Mouse (Mus musculus) spleen, postnatal 10 days (tissue): Measurements from ENCODE around the gene Dnah8.
"Not testable (repeated sequence)": the region's sequence is repeated elsewhere in the genome, so short reads cannot be mapped to it uniquely, and the experiment has no call there.

Experiments used
- DNase-seq, 2 experiments: peaks; one replicate each; pipeline ENCODE4 v3.0.0; 2021 to 2022; ENCODE audit warnings: low spot score in 2 of 2

Dnah8 gene

DNA sequence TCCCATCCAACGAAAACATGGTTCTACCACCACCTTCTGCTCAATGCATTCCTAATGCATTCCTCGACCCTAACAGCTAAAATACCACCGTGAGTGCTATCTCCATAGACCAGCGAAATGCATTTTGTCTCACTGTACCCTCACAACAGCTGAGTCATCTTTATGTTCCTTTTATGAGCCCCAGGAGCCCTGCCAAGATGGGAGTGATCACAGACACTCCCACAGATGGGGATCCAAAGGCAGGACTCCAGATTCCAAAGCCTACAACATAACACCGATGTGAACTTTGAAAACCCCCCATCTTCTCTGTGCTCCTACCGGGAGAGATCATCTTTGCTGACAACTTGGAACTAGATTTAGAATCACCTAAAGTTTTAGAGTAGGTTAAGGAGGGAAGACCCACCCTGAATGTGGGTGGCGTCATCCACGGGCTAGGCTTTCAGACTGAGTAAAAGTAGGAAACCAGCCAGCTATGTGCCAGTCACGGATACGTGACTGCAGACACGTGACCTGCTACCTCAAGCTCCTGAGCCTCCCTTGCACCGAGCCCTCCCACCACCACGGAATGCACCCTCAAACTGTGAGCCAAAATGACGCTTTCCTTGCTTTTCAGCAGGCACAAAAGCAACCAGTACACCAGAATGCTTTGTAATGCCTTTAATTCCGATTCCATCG lies 14.7 kb upstream of the Dnah8 start:
- DNase-seq = peak; percentile 47 to 55

DNA sequence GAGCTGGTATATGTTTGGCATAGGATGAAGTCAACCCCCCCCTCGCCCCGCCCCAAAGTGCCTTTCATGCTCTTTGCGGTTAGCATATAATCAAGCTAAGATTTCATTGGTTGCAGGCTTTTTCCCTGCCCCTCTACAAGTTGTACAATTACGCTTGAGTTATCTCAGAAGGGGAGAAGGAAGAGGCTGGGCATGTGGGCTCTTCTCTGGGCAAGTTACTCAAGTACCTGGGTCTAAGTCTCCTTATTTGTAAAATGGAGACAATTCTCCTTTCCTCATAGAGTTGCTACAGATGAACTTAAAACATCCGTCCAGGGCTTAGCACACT lies 14.2 kb upstream of the Dnah8 start:
- DNase-seq = no peak

DNA sequence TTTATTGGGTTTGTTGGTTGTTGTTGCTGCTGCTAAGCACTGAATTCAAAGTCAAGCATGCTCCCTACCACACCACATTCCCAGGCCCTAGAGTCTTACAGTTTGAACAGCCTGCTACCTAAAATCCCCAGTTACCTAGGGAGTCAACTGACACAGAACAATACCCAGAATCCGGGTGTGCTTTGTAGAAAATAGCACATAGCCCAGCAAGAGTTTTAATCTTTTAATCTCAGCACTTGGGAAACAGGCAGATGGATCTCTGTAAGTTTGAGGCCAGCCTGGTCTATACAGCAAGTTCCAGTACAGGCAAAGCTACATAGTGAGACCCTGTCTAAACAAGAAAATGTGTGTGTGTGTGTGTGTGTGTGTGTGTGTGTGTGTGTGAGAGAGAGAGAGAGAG lies 13.4 kb upstream of the Dnah8 start:
- DNase-seq = no peak

DNA sequence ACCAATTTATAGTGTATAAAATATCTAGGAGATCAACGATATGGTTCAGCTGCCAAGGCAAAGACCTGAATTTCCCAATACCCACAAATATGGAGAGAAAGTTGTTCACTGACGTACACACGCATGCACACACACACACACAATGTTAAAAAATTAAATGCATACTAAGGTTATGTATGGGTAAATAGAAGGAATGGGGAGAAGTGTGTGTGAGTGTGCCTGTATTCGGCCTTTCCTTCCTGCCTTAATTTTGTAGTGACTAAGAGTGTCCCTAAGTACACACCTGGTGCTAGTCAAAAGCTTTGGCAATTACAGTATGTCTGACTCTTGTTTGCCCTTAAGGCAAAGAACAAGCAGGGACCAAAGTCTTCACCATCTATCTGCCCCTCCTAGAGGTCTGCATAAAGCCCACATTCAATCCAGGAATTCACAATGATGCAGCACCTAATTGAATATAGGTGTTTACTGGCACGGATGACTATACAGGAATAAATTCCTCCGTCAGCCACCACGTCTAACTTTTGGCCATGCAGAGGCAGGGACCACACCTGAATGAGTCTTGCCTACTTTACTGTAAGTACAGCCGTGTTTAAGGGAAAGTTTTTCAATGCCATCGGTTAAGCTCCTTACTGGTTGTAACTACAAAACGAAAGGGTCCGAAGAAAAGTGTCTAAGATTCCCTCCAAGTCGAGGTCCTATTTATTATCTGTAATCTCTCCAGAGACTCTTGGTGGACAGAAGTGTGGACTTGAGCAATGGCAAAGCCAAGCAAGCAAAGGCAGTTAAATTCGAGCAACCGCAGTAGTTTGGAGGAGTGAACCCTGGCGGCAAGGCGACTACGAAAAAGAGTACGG lies 12.7 kb upstream of the Dnah8 start:
- DNase-seq = peak in 1 of 2 experiments; percentile 43

DNA sequence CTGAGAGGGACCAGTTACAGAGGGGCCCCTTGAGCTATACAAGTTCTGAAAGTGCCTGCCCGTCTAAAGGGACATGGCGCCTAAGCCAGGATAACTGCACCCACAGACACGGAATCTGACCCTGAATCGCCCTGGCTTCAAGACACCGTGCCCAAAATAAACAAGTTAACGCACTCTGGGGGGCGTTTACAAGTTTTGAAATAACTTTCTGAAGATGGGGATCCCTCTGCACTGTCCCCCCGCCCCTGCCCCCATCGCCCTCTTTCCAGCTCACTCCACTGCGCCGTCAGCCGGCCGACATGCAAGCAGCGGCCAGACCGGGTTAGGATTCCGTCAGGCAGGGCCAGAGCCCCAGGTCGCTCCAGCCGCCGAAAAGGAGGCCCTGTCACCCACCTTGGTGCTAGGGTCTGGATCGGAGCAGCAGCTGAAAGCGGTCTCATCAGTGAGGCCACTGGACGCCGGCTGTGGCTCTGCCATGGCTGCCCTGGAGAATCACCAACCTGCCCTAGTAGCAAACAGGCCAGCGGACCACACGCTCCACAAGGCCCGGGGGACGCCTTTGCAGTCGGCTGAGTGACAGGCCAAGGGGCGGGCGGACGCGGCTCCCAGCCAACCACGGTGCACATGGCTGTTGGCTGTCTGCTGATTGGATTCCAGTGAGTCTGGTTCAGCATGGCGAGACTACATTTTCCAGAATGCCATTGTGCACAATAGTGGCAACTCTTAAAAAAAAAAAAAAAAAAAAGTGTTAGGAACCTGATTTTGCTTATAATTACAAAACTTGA lies 11.9 kb upstream of the Dnah8 start:
- DNase-seq = peak; percentile 99 to 100

DNA sequence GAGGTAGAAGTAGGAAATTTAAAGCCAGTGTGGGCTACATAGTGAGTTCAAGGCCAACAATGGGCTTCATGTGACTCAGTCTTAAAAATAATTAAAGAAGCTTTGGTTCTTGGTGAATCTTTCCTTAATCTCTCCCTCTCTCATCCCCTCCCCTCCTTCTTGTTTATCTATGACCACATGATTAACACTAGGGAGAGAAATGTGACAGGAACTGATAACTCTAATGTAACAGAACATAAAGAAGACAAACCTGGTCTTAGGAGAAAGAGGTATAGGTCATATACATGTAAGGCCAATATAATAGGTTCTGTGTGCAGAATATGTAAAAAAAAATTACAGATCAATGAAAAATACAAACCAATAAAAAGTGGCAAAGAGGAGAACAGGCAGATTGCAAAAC lies 10.8 kb upstream of the Dnah8 start:
- DNase-seq = no peak

DNA sequence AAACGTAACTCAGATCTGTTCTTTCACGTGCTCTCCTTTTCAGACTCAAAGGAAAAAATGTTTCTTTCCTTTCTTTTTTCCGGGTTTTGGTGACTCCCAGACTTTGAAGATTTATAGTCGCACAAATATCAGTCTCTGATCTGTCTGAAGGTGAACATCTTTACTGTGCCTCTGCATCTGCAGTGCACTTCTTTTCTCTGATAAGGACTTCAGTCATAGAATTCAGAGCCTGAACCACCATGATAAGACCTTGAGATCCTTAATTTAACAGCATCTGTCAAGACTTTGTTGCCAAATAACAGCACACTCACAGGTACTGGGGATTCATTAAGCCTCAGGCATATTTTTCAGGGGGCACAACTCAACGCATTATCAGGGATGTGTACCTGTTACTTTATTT lies 8.0 kb upstream of the Dnah8 start:
- no peak for DNase-seq

DNA sequence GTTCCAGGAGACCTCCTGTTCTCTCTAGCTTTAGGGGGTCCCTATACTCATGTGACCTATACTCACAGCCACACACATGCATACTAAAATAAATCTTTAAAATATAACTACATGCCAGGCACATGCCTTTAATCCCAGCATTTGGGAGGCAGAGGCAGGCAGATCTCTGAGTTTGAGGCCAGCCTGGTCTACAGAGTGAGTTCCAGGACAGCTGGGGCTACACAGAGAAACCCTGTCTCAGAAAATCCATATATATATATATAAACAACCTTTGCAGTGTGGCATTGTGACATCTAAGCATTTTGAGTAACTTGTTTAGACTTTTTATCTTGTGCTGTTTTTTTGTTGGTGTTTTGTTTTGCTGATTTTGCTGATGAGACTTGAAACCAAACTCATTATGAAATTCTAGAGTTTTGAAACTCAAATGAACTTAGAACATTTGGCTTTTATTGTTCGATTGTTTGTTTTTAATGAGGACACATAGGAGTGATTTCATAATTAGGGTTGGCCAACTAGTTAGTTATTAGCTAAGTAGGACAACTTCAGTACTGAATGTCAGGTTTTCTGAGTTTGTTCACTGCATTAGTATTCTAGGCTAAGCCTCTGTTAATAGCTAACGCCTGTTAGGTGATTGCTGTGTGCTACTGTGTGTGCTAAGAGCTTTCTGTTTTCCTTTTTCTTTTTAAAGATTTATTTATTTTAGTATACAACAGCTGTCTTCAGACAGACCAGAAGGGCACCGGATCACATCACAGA lies 5.8 kb upstream of the Dnah8 start:
- no peak for DNase-seq

DNA sequence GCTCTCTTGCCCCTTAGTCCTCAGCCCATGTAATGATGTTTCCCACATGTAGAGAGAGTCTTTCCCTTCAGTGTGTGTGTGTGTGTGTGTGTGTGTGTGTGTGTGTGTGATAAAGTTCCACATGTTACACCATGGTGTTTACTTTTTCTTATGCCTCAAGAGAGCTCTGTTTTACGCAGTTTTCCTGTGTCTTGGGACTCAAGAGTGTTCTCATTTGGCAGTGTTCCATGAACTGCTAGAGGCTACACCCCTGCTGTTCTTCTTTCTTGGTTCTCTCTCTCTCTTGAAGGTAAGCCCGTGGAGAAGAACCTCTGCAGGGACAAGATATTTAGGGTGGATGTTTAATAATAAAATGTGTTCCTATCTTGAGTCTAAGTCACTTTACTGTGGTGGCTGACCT lies 5.0 kb upstream of the Dnah8 start:
- no peak for DNase-seq

DNA sequence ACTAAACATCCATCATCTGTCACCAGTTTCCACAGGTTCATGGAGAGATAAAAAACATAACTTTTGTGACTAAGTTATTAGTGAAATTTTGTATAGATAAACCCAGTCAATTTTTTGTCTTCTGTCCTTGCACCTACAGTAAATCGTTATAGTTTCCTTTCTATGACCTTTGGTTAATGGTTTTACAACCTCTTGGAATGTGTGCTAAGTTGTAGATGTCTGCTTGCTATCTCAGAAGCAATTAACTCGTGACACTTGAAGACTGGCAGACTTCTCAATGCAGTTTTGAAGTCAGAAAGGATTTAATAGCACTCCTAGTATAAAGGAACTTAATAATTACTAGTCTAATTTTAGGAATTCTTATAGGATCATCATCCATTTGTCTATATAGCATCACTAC lies 3.6 kb upstream of the Dnah8 start:
- DNase-seq = no peak

DNA sequence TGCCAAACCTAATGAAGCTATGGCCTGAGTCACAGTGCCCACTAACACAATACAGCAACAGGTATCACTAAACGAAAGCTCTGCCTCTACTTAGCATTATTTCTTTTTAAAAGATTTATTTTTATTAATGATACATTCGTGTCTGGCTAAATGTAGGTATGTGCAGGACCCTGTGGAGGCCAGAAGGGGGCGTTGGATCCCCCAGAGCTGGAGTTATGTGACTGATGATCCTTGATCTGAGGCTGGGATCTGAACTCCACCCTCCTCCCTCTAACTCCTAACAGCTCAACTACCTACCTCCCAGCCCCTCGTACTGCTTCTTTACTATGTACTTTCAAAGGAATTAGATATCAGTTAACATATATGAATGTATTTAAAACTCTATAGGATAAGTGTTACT lies 2.7 kb upstream of the Dnah8 start:
- DNase-seq = no peak

DNA sequence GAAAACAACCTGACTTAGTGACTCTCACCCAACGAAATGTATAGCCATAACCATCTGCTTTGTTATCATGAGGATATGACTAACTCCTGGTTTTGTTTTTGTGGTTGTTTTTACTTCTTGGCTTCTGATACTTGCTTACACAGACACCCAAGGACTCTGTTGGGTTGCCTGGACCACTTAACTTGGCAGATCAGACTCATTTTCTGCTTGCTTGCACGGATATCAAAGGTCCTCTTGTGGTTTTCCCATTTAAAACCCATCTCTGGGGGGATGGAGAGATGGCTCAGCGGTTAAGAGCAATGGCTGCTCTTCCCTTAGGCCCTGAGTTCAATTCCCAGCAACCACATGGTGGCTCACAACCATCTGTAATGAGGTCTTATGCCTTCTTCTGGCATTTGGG lies 954 bp upstream of the Dnah8 start:
- DNase-seq = no peak

DNA sequence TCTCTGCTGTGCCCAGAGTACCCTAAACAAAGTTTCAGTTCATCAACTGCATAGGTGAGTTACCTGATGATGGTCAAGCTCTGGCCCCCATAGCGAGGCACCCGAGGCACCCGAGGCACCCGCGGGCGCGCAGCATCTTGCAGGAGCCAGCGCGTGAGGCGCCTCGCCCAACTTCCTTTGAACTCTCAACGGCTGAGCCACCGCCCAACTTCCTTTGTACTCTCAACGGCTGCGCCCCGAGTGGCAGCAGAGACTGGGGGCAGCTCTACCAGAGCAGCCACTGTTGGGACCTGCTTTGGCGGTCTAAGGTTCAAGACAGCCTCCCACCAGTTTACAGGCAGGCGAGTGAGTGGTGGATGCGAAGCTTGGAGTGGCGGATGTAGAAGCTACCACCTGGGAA lies 2.6 kb downstream of the Dnah8 start, which contains the start of gene Glo1:
Gene Glo1, minus strand, starts transcription at position 153 of the 400 bp plus-strand sequence.
- DNase-seq = not testable (repeated sequence)

DNA sequence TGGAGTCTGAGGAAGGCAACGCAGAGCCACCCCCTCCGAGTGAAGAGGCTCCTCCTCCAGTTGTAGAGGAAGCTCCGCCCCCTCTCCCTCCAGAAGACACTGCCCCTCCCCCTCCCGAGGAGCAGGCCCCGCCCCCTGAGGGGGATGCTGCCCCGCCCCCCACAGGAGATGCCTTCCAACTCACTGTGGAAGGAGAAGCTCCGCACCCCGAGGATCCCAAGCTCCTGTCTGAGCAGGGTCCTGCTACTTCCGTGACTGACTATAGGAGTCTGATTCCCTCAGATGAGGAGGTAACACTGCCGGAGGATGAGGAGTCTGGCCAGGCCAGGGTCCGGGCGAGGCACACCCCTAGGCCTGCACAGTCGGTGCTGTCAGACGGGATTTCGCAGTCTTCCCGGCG lies 11.2 kb downstream of the Dnah8 start:
- peak in 1 of 2 experiments; percentile 34 for DNase-seq

DNA sequence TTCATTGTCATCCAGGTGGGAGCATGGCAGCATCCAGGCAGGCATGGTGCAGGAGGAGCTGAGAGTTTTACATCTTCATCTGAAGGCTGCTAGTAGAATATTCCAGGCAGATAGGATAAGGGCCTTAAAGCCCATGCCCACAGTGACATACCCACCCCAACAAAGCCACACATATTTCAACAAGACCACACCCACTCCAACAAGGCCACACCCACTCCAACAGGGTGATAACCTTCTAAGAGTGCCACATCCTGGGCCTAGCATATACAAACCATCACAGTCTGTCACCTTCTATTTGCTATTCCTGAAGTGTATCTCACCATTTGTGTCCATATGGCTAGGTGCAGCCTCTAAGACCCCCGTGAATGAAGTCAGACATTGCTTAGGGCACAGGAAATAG lies 13.6 kb downstream of the Dnah8 start:
- DNase-seq = no peak

DNA sequence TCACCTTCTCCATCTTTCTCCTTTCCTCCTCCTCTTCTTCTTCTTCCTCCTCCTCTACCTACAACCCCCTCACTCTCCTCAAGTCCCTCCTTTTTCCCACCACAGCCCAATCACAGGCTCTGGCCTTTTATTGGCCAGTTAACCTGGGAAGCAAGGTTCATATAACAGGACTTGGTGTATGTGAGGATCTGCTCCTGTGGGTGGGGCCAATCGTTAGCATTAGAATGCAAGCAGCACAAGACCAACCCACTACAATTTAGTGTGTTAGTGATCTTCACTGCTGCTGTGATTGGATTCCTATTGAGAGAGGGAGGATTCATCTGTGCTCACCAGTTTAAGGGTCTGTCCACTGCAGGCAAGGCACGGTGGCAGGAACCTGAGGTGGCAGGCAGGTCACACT lies 14.8 kb downstream of the Dnah8 start:
- DNase-seq = no peak

DNA sequence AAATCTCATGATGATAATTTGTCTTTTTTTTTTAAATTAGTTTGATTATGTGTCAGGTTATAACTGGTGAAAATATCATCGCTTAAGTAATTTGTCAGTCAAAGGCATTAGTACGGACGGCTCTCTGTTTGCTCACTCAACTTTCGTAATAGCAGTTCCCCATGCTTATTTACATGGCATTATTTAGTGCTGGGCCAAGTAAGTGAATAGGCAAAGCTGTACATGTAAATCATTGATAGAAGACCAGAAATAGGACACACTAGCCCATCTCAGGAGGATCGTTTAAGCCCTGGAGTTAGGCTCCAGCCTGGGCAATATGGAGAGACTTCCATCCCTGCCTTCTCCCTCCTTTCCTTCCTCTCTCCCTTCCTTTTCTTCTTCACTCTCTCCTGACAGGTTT lies 16.7 kb downstream of the Dnah8 start:
- no peak for DNase-seq

DNA sequence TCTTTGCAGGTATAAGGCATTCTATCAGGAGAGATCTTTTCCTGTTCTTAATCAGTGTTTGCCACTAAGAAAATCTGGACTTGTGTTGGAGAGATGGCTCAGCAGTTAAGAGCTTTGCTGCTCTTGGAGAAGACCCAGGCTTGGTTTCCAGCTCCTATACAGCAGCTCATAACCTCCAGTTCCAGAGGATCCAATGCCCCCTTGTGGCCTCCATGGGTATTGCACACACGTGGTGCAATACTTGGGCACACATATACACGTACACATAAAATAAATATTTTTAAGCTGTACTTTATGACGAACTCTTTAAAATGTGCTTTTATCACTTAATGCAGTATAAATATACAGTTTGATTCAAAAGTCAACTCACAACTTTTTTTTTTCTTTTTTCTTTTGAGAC lies 24.6 kb downstream of the Dnah8 start:
- DNase-seq = peak in 1 of 2 experiments; percentile 38

DNA sequence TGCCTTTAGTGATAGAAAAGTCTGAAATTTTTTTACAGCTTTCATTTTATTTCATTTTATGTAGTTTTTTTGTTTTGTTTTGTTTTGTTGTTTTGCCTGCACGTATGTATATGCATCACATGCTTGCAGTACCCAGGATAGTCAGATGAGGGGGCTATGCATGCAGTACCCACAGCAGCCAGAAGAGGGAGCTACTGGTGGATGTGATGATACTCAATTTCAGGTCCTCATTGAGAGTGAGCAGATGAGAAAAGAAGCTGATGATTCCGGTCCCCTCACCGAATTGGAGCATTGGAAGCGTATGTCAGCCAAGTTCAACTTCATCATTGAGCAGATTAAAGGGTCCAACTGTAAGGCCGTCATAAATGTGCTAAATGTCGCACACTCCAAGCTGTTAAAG lies 28.9 kb downstream of the Dnah8 start:
- DNase-seq = peak; percentile 17 to 41

DNA sequence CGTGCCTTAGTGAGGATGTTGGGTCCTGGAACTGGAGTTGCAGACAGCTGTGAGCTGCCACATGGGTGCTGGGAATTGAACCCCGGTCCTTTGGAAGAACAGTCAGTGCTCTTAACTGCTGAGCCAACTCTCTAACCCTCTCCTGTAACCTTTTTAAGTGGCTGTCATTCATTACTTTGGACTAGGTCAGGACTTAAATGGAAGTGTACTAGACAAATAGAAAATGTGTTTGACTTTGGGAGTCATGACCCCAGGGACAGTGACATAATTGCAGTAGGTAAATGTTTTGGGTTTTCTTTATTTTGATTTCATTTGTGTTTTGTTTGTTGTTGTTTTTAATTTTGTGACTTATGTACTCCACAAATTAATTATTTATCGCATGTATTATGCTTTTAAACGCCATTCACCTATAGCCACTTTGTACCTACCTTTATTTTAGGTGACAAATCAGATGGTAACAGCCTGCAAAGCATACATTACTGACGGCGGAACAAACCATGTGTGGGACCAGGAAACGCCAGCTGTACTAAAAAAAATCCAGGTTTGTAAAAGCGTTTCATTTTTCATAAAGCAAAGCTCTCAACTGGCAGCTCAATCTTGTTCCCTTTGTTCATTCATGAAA lies 33.5 kb downstream of the Dnah8 start:
- DNase-seq = no peak

DNA sequence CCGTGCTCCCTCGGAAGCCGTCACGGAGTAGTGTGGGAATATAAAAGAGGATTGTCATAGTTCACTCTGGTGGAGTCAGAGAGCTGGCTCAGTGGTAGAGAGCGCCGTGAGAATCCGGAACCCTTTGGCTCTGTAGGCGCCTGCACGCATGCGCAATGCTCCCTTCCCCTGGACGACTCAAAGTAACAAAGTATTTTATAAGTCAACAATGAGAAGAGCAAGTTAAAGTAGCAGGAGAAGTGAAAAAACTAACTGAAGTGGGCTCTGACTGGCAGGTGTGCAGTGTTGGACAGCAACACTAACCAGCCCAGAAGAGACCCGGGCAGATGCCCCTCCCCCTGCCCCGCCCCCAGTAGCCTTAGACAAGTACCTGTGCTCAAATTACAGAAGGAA lies 34.0 kb downstream of the Dnah8 start:
- peak; percentile 37 to 73 for DNase-seq
